Mouse (Mus musculus) liver, embryonic 11.5 days (tissue): Measurements from ENCODE around the gene C1qc. TPM values are rescaled to one million over a fixed set of nuclear protein-coding genes. Genes with fewer than 3 reads are reported as not detected.

ENCODE experiments used
- ATAC-seq: fragments of 200-750 bp; cut with Nextera tagmentation; replicated peaks from 2 replicates; pipeline ENCODE4 v1.8.0; 2017; ENCODE audit warnings: moderate number of reproducible peaks, mild to moderate bottlenecking, moderate TSS enrichment, moderate library complexity; ENCODE audit not compliant: low FRiP score
- DNase-seq: peaks from one replicate; pipeline ENCODE4 v3.0.0-alpha.2; 2017; ENCODE audit warnings: low spot score
- H3K27ac ChIP-seq: fragments of 300-500 bp; sonication (generic); 2 replicates; pipeline ENCODE4 v1.5.1; 2014; ENCODE audit warnings: mild to moderate bottlenecking, low read depth, low read length, control low read depth
- H3K27me3 ChIP-seq: fragments of 300-500 bp; sonication (generic); replicated peaks from 2 replicates; pipeline ENCODE4 v1.6.1; 2014; ENCODE audit warnings: low read length, mixed read lengths; ENCODE audit not compliant: control insufficient read depth, insufficient read depth
- H3K36me3 ChIP-seq: fragments of 300-500 bp; sonication (generic); 2 replicates; pipeline ENCODE4 v1.6.1; 2014; ENCODE audit warnings: mild to moderate bottlenecking, low read length, moderate library complexity, mixed read lengths; ENCODE audit not compliant: control insufficient read depth, insufficient read depth
- H3K4me1 ChIP-seq: fragments of 300-500 bp; sonication (generic); replicated peaks from 2 replicates; pipeline ENCODE4 v1.6.1; 2014; ENCODE audit warnings: low read length, mixed read lengths; ENCODE audit not compliant: control insufficient read depth, insufficient read depth
- H3K4me2 ChIP-seq: fragments of 300-500 bp; sonication (generic); 2 replicates; pipeline ENCODE4 v1.6.1; 2014; ENCODE audit warnings: mild to moderate bottlenecking, control low read depth, moderate library complexity
- H3K4me3 ChIP-seq: fragments of 300-500 bp; sonication (generic); 2 replicates; pipeline ENCODE4 v1.5.1; 2014; ENCODE audit warnings: low read depth, low read length, control low read depth
- H3K9ac ChIP-seq: fragments of 300-500 bp; sonication (generic); 2 replicates; pipeline ENCODE4 v1.6.1; 2014; ENCODE audit warnings: low read depth, low read length, control low read depth
- H3K9me3 ChIP-seq: fragments of 300-500 bp; sonication (generic); 2 replicates; pipeline ENCODE4 v1.6.1; 2016; ENCODE audit warnings: low read length, inconsistent platforms, mixed read lengths; ENCODE audit not compliant: control insufficient read depth
- WGBS: fragments of 180-500 bp; shearing (Covaris S2); extraction: QIAGEN DNeasy Blood & Tissue Kit; methylation state at CpG from one replicate; pipeline ENCODE4 v1.1.7; 2014; 5-methylcytosine and 5-hydroxymethylcytosine counted together
- polyA plus RNA-seq: library from polyadenylated mRNA; unstranded; fragments of >200 nt; fragmentation: Nextera tagmentation; extraction: Ambion mirVana; gene quantifications from 2 replicates; pipeline ENCODE4 v1.2.1, GENCODE M21; 2014

The C1qc gene
- polyA plus RNA-seq, result 40.4 and 42.0 TPM in 2 replicates

DNA sequence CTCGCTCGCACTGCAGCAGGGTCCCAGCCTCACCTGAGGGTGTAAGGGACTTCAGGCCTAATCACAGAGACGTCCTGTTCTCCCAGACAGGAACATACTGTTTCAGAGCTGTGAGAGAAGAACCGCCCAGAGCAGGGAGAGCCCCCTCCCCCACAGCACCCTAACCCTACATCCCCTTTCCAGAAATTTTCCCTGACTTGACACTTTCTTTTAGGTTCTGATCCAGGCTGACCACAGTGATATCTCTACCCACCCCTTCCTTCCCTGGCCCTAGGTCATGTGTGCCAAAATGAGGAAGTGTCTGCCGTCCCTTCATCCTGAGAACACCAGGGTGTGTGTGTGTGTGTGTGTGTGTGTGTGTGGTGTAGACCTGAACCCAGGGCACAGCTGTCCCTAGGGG lies at the start of gene C1qc:
Gene C1qc (minus strand): TSS at position 255 of the 400 bp plus-strand sequence.
- ATAC-seq, result no peak
- 35% methylated on average over 5 of the region's 5 CpGs for WGBS

GRCm38 (mm10) chr4:136937935-136938334 lies 45.1 kb upstream of the C1qc start:
- 80% methylated on average over 5 of the region's 5 CpGs for WGBS

More for the DNA sequence above, at the start of gene C1qc:
- H3K36me3 ChIP-seq, result no peaks in the 10 kb centered on the region
- no peak for DNase-seq
- no peaks in the 10 kb centered on the region for H3K9me3 ChIP-seq
- H3K4me3 ChIP-seq, result no peak within 1 kb of the TSS
- H3K4me1 ChIP-seq, result no peaks in the 10 kb centered on the region
- no peak within 1 kb of the TSS for H3K27ac ChIP-seq
- no peak within 1 kb of the TSS for H3K9ac ChIP-seq
- peaks cover 25% of the 10 kb centered on the region for H3K27me3 ChIP-seq
- no peak within 1 kb of the TSS for H3K4me2 ChIP-seq

GRCm38 (mm10) chr4:136937344-136937743 lies 44.5 kb upstream of the C1qc start:
- H3K4me2 ChIP-seq, result no peak overlapping the region
- H3K27ac ChIP-seq, result no peak overlapping the region
- H3K4me3 ChIP-seq, result no peak overlapping the region
- H3K27me3 ChIP-seq, result peaks cover 20% of the 10 kb centered on the region
- H3K9me3 ChIP-seq, result no peaks in the 10 kb centered on the region
- H3K4me1 ChIP-seq, result no peaks in the 10 kb centered on the region
- no peak for DNase-seq
- no peak for ATAC-seq
- no peaks in the 10 kb centered on the region for H3K36me3 ChIP-seq
- H3K9ac ChIP-seq, result no peak overlapping the region
- WGBS, result 64% methylated on average over 4 of the region's 4 CpGs

More at GRCm38 (mm10) chr4:136937935-136938334, 45.1 kb upstream of the C1qc start:
- H3K27ac ChIP-seq, result no peak overlapping the region
- no peak overlapping the region for H3K9ac ChIP-seq
- ATAC-seq (no peak), DNase-seq (no peak)
- H3K4me3 ChIP-seq, result no peak overlapping the region
- no peaks in the 10 kb centered on the region for H3K36me3 ChIP-seq
- H3K4me1 ChIP-seq, result no peaks in the 10 kb centered on the region
- H3K4me2 ChIP-seq, result no peak overlapping the region
- no peaks in the 10 kb centered on the region for H3K9me3 ChIP-seq
- peaks cover 26% of the 10 kb centered on the region for H3K27me3 ChIP-seq

DNA sequence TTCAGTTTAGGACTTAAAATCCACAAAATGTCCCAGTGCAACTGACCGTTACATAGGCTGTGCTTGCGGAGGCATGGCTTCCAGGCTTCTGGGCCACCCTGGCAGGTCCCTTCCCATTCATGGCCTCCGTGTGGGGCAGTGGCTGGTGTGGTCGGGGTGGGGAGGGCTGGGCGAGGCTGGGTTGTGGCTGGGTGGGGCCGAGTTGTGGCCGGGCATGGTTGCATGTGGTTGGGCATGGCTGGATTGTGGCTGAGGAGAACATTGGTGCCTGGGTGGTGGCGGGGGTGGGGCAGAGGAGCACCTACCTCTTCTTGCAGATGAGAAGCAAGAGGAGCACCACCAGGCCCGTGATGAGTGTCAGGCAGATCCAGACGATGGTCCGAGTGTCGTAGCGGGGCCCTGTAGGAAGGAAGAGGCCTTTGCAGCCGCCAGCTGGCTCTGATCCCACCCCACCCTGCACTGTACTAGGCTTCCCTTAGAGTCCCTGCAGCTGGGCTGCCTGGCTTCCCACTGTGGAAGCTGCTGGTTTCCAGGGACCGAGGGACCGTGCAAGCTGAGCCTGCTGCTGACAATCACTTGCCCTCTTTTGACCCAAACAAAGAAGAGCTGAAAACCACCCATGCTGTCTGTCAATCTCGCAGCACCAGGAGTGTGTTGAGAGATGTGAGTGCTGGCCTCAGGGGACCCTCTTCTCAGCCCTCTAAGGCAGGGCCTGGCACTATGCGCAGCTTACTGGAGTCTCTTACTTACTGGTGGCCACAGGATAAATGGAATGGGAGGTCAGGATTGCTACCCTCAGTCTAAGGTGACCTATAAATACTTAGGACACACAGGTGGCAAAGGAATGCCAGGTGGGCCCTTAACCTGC lies 42.1 kb upstream of the C1qc start:
- peaks cover under 1% of the 10 kb centered on the region; the same call in 1 of the 2 replicates for H3K27me3 ChIP-seq
- H3K27ac ChIP-seq, result no peak overlapping the region
- no peak for ATAC-seq
- H3K36me3 ChIP-seq, result no peaks in the 10 kb centered on the region
- no peaks in the 10 kb centered on the region for H3K9me3 ChIP-seq
- no peak overlapping the region for H3K4me2 ChIP-seq
- no peak overlapping the region for H3K4me3 ChIP-seq
- WGBS, result 53% methylated on average over 18 of the region's 18 CpGs
- no peaks in the 10 kb centered on the region for H3K4me1 ChIP-seq
- H3K9ac ChIP-seq, result no peak overlapping the region
- DNase-seq, result no peak

GRCm38 (mm10) chr4:136930474-136930873 lies 37.6 kb upstream of the C1qc start:
- Histone ChIP-seq H3K4me3 (no peak overlapping the region), H3K27me3 (peaks cover 5% of the 10 kb centered on the region), H3K4me1 (no peaks in the 10 kb centered on the region), H3K4me2 (no peak overlapping the region), H3K9me3 (no peaks in the 10 kb centered on the region), H3K36me3 (no peaks in the 10 kb centered on the region), H3K27ac (no peak overlapping the region), H3K9ac (no peak overlapping the region)
- no peak for DNase-seq
- ATAC-seq, result peak; percentile 87
- 63% methylated on average over 8 of the region's 8 CpGs for WGBS

- no peak overlapping the region for H3K27ac ChIP-seq
- no peak overlapping the region for H3K9ac ChIP-seq
- H3K27me3 ChIP-seq, result peaks cover 8% of the 10 kb centered on the region
- ATAC-seq, result no peak
- no peaks in the 10 kb centered on the region for H3K9me3 ChIP-seq
- 13% methylated on average over 5 of the region's 5 CpGs for WGBS
- H3K4me2 ChIP-seq, result no peak overlapping the region
- H3K4me3 ChIP-seq, result no peak overlapping the region
- H3K4me1 ChIP-seq, result no peaks in the 10 kb centered on the region
- H3K36me3 ChIP-seq, result no peaks in the 10 kb centered on the region
- no peak for DNase-seq
Measured at GRCm38 (mm10) chr4:136928928-136929327, 36.1 kb upstream of the C1qc start.

DNA sequence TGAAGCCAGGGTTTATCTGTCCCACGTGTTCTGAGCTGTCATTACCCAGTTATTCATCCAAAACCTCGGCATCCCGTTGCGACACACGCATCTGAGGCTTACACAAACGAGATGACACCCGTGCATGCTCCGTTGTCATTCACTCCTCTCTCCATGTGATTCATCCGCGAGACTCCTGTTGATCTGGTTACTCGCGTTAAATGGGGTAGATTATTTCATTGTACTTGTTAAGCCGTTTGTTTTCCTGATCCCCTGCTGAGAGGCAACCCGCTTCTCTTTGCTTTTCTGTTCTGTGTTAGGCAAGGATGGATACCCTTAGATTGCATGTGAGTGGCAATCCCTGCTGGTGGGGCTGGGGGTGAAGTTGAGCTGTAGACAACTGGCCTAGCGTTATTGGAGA lies 32.9 kb upstream of the C1qc start:
- Histone ChIP-seq H3K9ac (no peak overlapping the region), H3K4me3 (no peak overlapping the region), H3K36me3 (no peaks in the 10 kb centered on the region), H3K27me3 (peaks cover 8% of the 10 kb centered on the region), H3K27ac (no peak overlapping the region), H3K4me2 (no peak overlapping the region), H3K4me1 (no peaks in the 10 kb centered on the region), H3K9me3 (no peaks in the 10 kb centered on the region)
- ATAC-seq (no peak), DNase-seq (no peak)
- 29% methylated on average over 15 of the region's 15 CpGs for WGBS

DNA sequence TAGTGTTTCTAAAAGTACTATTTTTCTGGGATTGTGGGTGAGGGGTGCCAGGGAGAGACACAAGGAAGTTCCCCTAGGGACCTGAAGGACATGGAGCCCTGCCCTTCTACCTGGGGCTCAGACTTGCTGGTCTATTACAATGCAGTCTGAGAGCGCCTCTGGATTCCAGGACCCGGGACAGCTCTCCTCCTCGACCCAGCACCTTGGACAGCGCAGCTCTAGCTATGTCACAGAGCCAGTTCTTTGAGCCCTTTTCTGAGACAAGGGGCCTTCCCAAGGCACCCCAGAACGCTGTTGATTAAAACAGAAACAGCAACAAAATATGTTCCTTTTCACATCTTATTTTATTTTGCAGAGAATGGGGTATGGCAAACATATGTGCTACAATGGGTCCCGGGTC lies 31.7 kb upstream of the C1qc start:
- no peak overlapping the region for H3K27ac ChIP-seq
- H3K36me3 ChIP-seq, result no peaks in the 10 kb centered on the region
- no peak overlapping the region for H3K9ac ChIP-seq
- peaks cover 12% of the 10 kb centered on the region for H3K27me3 ChIP-seq
- no peaks in the 10 kb centered on the region for H3K4me1 ChIP-seq
- no peak overlapping the region for H3K4me3 ChIP-seq
- no peaks in the 10 kb centered on the region for H3K9me3 ChIP-seq
- ATAC-seq (no peak), DNase-seq (peak; percentile 81)
- 8% methylated on average over 6 of the region's 6 CpGs for WGBS
- no peak overlapping the region for H3K4me2 ChIP-seq

- Histone ChIP-seq H3K36me3 (no peaks in the 10 kb centered on the region), H3K9ac (no peak overlapping the region), H3K27me3 (peaks cover 11% of the 10 kb centered on the region), H3K9me3 (no peaks in the 10 kb centered on the region), H3K4me2 (no peak overlapping the region), H3K27ac (no peak overlapping the region), H3K4me1 (no peaks in the 10 kb centered on the region), H3K4me3 (no peak overlapping the region)
- no peak for DNase-seq
- 76% methylated on average over 3 of the region's 3 CpGs for WGBS
- no peak for ATAC-seq
Measured at GRCm38 (mm10) chr4:136919526-136919925, 26.7 kb upstream of the C1qc start.
